Mouse (Mus musculus): Measurements from ENCODE around the gene Fndc10.
"Not testable (repeated sequence)": the region's sequence is repeated elsewhere in the genome, so short reads cannot be mapped to it uniquely, and the experiment has no call there.

Gene Fndc10

DNA sequence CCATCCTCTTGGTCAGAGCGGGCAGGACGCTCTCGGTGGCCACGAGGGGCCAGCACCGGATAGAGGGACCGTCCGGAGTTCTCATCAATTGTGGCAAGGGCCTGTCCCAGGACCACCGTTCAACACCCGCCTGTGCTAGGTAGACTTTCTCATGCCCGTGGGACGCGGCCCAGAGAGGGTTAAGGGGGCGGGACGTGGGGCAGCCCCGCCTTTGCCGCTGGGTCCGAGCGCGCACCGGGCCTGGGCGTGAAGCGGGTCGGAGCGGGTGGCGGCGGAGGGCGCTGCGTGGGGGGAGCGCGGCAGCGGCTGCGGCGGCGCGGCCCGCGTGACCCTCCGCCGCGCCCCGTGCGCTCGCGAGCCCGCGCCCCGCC is at the start of gene Fndc10:
Fndc10 (plus strand) TSS at position 232 of the 371 bp plus-strand sequence.
- peak; percentile 49 for DNase-seq (ENCODE audit: low read depth, low spot score)

DNA sequence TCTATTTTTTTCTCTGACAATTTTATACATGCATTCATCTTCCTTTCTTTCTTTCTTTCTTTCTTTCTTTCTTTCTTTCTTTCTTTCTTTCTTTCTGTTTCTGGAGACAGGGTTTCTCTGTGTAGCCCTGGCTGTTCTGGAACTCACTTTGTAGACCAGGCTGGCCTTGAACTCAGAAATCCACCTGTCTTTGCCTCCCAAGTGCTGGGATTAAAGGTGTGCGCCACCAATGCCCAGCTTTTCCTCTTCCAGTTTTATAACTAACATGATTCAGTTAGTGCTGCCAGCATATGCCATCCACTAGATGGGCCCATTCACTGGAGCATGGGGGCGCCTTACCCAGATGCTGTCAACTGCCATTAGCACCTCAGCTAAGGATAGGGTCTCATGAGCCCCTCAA is 48.8 kb upstream of the Fndc10 start, which contains the start of gene Gm10563:
Gm10563 (minus strand) TSS at position 101 of the 400 bp plus-strand sequence.
- not testable (repeated sequence) for DNase-seq (ENCODE audit: low read depth, low spot score)

DNA sequence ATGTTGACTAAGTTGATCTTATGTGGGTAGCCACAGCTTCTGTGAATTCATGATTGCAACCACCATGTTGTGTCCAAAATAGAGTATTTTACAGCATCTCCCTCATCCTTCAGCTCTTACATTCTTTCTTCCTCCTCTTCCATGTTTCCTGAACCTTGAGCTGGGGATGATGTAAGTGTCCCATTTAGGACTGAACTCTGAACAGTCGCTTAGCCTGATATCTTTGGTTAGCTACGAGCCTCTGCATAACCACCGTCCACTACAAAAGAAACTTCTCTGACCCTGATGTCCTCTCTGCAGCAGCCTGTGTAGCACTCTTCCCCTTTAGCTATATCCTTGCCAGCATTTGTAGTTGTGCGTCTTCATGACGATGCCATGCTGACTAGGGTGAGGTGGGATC is 48.4 kb upstream of the Fndc10 start:
- DNase-seq (ENCODE audit: low read depth, low spot score): no peak

DNA sequence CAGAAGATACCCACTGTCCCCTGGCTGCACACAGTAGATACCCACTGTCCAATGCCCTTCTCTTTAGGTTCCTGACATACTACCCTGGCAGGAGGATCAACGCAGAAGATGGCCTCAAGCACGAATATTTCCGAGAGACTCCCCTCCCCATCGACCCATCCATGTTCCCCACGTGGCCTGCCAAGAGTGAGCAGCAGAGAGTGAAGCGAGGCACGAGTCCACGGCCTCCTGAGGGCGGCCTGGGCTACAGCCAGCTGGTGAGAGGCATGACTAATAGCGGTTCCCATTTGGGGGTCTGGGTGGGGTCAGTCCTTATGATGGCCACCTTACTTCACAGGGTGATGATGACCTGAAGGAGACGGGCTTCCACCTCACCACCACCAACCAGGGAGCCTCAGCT is 44.8 kb upstream of the Fndc10 start:
- no peak for DNase-seq (ENCODE audit: low read depth, low spot score)

DNA sequence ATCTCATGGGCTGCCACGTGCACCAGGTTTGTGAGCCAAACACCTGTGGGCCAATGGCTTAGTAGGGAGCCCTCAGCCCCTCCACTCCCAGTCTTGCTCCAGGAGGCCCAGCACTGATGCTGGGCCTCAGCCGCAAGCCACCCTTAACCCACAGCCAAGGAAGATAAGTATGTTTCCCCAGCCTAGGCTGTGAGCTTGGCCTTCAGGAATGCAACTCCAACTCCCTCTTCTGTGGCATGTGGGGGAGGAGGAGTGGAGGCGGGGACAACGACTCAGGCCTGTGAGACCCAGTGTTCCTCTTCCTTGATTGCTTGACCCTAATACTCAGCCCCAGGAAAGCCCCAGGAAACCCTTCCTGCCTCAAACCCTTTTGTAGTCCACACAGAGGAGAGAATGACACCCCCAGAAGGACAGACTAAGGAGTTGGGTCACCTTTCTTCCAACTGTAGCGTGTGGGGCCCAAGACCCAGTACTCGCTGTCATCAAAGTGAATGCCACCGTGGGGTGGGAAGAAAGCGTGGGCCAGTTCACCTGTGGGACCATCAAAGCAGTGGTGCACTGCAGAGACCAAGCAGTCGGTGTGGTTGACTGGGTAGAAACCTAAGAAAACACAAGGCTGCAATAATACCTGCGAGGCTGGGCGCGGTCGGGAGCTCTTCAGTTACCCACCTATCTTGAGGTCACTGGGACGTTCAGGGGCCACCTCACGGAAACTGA is 42.4 kb upstream of the Fndc10 start:
- peak; percentile 34 for DNase-seq (ENCODE audit: low read depth, low spot score)

DNA sequence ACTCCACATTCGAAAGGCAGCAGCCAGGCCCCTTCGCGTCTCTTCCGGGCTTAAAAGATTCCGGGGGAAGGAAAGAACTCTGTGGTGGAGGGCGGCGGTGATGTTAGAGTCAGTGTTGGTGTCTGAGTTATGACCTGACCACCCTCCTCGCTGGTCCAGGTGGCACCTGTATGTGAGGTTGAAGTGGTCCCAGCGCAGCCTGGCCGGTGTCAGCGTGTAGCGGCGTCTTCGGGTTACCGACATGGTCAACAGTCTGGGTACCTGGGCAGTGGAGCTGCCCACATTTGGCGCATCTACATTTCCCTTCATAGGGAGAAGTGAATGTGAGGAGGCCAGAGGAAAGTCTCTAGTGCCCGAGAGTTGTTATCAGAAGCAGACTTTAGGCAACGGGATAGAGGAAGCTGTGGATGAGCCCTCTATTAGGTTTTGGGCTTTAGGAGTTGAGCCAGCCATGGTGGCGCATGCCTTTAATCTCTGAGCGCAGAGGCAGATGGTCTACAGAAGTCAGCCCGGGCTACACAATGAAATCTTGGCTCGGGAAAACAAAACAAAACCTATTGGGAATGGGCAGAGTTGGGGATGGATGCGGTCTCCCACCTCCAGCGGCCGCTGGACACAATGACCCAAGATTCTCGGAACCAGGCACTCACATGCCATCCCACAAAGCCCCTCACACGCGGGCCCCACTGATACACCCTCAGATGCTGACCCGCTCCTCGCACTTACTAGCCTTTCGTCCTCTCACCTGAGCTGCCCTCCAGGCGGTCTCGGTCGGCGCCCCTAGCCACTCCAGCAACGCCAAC is 41.7 kb upstream of the Fndc10 start:
- peak; percentile 14 for DNase-seq (ENCODE audit: low read depth, low spot score)

DNA sequence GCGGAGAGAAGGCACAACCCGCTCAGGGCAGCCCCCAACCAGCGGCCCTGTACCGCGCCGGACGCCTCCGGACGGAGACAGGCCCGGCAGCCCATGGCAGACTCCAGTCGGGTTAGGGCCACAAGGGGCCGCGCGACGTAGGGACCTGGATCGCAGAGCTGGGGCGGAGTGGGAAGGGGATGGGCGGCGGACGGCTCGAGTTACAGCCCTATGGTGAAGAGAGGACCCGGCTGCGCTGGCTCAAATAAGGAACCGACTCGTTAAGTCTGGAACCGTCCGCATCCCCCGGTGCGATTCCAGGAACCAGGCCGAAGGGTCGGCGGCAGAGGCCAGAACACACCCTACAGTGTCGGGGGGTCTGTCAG is 41.1 kb upstream of the Fndc10 start, which contains the start of gene Mmp23:
Mmp23 (minus strand) TSS at position 299 of the 365 bp plus-strand sequence.
- peak; percentile 60 for DNase-seq (ENCODE audit: low read depth, low spot score)

DNA sequence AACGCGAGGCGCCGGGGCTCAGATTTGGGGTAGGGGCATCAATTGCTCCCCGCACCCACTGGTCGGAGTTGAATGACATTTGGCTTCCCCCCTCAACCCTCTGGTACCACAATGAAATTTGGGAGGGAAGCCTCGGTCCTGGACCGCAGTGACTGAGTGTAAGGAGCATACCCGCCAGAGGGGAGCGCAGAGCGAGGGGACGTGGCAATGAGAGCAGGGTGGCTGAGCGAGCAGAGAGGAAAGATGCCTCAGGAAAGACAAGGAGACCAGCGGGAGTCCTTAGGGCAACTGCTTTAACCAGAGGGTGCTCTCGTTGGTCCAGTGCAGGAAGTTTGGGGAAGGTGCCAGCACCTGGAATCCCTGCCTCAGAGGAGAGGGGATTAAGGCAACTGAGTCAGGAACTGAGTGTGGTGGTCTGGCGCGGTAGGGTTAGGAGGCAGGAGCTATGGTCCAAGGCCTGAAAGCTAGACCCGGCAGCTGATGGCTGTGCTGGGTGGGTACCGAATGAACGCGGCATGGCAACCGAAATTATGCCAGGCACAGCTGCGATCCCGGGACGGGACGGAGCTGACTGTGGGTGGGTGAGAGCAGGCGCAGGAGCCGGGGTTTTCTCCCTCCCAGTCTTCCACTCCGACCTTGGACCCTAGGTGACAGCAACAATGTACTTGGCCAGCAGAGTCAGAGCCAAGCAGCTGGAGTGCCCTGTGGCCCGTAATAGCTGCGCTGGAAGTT is 40.5 kb upstream of the Fndc10 start:
- DNase-seq (ENCODE audit: low read depth, low spot score): peak; percentile 44

DNA sequence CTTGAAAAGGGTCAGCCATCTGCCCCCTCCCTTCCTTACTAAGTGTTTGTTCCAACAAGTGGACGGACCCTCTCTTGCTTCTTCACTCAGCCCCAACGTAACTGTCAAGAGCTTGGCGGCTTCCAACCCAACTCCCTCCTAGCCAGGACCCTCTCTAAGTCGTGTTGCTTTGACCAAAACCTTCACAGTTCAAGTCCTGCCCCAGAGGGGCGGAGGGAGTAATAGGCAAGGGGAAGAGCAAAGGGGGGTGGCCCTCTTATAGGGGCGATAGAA is 40.0 kb upstream of the Fndc10 start:
- no peak for DNase-seq (ENCODE audit: low read depth, low spot score)

DNA sequence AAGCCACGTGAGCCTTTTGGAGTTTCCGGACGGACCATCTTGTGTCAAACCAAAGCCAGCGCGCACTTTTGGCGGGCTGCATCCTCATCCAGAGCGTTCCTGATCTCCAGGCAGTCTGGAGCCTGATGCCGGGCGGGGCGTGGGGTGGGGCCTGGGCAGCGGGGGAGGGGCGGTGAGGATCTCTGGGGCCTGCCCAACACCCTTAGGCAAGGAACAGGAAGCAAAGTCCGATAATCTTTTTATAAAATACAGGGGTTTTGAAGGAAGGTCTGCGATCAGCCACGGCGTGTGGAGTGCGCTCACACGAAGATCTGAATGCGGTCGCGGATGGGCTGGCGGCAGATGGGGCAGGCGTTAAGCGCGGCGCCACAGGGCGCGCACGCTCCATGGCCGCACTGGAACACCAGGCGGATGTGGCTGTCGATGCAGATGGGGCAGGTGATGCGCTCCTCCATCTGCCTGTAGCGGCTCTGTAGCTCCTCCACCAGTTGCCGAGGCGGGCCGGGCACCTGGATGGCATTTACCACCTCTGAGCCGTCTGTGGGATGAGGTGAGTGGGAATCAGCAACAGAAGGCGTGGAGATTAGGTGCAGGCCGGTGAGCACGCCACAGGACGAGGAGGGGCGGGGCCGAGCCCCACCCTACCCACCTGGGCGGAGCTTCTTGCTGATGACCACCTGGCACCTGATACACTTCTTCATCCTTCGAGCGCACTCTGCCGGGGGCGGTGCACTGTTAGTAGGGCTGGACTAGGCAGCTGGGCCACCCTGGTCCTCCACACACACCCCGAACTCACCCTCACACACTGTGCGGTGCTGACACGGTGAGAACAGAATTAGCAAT is 39.5 kb upstream of the Fndc10 start:
- DNase-seq (ENCODE audit: low read depth, low spot score): peak; percentile 44

DNA sequence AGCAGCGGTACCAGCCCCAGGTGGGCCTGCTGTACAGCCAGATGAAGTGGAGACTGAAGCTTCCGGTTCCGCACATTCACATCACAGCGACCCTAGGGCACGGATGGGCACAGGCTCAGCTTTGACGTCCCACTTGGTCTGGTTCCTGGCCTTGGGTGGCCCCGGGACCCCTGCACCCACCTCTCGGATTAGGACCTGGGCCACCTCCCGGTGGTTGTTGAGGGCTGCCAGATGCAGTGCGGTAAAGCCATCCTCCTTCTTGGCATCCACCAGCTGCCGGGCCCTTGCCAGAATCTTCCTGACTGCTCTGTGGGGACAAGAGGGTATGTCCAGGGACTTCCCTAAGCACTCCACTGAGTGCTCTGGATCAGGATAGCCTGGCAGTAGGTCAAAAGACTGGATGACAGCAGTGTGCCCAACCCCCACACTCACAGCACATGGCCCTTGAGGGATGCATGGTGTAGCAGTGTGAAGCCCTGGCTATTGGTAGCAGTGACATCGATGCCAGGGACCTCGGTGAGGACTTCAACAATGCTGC is 37.9 kb upstream of the Fndc10 start:
- no peak for DNase-seq (ENCODE audit: low read depth, low spot score)

DNA sequence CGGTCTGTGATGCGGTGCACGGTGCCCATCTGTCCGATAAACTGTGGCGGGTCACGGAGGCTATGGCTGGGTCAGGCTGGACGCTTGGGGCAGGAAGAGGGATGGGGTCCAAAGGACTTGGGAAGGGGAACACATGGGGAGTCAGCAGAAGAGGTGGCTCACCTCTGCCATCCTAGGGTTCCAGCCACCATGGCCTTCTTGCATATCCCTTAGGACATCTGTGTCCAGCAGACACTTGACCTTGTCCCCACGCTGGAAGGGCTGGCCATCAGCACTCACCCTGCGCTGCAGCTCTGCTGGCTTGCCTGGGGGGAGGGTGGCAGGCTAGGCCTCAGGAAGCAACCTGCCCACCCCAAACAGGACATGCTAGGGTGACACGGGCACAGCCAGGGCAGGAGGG is 35.2 kb upstream of the Fndc10 start:
- no peak for DNase-seq (ENCODE audit: low read depth, low spot score)

DNA sequence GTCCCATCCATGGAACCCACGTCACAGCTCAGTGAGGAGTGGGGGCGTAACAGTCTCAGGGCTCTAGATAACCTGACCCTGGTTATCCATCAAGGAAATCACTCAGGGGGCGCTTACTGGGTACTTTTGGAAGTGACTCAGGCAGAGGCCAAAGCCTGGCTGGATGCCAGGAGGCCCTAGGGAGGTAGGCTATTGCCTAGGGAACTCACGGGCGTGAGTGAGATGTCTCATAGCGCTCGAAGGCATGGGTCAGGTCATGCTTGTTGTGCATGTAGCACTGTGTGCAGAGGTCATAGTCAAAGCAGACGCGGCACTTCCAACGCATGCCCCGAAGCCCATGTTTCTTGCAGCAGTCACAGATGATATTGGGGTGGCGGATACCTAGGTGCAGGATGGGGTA is 33.5 kb upstream of the Fndc10 start:
- no peak for DNase-seq (ENCODE audit: low read depth, low spot score)

DNA sequence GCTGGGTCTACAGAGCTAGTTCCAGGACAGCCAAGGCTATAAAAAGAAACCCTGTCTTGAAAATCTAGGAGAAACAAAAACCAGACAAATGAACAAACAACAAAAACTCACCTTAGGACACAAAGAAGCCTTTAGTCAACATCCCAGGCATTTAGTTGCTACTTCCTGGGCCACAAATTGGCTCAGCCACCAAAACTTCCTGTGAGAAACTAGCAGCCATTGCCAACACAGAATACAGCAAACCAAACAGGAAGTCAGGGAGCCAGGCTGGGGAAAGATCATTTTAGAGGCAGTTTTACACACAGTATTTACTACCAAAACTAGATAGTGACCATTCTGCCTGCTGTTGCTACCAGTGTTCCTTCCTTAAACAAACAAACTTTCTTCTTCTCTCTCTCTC is 27.2 kb upstream of the Fndc10 start:
- DNase-seq (ENCODE audit: low read depth, low spot score): no peak

DNA sequence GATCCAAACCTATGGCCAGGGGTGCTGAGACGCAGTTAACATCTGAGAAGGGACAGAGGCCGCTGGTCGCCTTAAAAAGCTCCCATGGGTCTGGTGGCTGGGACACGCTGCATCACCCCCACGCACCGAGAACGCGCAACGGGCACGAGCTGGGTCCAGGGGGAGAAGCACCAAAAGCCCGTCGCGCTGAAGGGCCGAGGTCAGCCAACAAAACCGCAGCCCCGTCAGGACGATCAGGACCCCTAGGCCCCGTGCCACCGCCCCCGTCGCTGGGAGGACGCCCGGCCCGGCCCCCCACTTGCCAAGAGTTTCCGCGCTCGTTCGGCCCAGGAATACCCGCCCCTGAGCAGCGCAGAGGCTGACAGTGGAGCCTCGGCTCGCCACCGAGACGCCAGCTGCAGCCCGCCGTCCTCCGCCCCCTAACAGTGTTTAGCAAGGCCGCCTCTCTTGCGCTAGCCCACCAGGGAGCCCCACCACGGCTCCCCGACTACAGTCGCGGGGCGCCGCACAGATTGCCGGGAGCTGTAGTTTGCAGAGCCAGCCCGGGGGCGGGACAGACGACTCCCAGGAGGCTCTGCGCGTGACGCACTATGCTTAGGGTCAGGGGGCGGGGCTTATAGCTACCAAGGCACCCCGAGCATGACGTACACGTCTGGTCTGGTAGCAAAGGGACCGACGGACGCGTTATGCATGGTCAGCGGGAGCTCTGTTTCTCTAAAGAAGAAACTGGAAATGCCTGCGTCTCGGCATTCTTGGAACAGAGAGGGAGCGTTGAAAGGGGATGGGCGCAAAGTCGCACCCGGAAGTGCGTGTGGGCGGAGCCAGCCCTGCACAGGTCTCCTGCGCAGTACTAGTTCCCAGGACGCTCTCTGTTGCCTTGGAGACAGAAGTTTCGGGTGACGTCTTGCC is 25.2 kb upstream of the Fndc10 start, which contains the start of gene Mib2:
Mib2 (minus strand) TSS at position 510 of the 909 bp plus-strand sequence.
- DNase-seq (ENCODE audit: low read depth, low spot score): peak; percentile 98

DNA sequence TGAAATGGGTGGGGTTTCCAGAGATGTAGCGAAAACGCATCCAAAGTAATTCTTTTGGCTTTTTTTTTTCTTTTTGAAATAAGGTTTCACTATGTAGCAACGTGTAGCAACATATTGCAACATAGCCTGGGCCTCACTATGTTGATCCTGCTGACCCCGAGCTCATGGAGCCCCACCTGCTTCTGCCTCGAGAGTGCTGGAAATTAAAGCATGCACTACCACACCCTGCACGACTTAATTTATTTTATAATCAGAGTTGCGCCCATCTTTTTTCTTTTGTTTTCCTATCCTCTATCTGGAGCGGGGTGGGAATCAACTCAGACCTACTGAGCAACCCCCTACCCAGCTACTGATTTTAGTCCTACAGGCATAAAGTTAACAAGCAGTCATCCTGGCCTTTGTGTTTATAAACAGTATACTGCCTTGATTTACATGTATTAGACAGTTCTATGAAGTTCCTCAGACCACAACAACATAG is 24.5 kb upstream of the Fndc10 start:
- DNase-seq (ENCODE audit: low read depth, low spot score): no peak

DNA sequence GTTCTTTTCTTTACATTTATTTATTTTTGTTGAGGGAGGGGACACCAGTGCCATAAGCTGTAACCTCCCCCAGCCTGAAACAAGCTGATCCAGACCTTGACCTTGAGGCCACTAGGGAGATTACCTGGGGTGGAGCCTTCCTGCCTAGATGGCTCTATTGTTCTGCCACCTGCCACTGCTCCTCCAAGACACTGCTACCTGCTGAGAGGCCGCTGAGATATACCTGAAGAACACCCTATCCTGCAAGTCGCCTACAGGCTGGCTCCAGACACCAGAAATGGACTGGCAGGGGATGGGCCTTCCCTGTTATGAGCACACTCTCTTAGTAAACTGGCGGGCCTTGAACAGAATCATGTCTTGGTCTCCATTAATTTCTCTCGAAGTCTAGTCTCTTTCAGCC is 23.9 kb upstream of the Fndc10 start:
- DNase-seq (ENCODE audit: low read depth, low spot score): not testable (repeated sequence)

DNA sequence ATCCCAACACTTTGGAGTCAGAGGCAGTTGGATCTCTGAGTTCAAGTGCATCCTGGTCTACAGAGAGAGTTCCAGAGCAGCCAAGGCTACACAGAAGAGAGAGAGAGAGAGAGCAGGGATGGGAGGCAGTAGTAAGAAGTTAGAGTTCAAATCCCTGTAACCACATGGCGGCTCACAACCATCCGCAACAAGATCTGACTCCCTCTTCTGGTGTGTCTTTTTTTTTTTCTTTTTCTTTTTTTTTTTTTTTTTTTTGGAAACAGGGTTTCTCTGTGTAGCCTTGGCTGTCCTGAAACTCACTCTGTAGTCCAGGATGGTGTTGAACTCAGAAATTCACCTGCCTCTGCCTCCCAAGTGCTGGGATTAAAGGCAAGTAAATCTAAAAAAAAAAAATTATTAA is 22.1 kb upstream of the Fndc10 start:
- DNase-seq (ENCODE audit: low read depth, low spot score): no peak

DNA sequence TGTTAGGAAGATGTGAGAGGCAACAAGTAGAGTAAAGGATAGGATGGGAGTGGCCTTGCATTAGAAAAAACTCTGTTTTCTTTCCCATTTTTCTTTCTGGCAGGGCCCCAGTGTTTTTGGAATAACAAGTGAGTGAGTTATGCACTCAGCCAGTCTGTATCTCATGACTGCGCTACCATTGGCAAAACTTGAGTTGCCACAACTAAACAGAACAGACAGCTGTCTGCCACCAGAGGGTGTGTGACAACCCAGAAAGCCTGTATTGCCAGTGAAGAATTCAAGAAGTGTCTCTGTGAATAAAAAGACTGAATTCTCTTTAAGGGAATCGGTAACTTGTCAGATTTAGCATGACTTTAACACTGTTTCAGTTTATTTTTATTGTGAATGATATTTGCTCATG is 18.2 kb upstream of the Fndc10 start:
- DNase-seq (ENCODE audit: low read depth, low spot score): no peak

DNA sequence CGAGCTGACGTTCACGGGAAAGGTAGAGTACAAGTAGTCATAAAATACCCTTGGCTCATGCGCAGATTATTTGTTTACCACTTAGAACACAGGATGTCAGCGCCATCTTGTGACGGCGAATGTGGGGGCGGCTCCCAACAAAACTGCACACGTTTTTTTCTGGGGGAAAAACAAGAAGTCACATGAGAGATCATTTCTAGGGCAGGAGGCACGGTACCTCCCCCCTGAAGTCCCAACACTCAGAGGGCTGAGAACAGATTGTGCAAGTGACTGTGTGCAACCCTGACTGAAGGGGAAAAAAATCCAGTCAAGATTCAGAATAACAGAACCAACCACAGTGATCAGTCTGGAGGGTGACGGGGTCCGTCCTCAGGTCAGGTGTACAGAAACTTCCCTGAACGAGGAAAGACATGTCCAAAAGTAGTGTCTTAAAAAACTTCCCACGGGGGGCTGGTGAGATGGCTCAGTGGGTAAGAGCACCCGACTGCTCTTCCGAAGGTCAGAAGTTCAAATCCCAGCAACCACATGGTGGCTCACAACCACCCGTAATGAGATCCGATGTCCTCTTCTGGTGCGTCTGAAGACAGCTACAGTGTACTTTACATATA is 10.4 kb upstream of the Fndc10 start:
- not testable (repeated sequence) for DNase-seq (ENCODE audit: low read depth, low spot score)

All from mesoderm, embryonic 11.5 days (tissue).